Mouse (Mus musculus) lung, adult 2 months (tissue): Measurements from ENCODE around the gene Gm20458. TPM values are rescaled to one million over a fixed set of nuclear protein-coding genes. Genes with fewer than 3 reads are reported as not detected.

ENCODE experiments used
- DNase-seq: peaks from one replicate; pipeline ENCODE4 v3.0.0; 2022
- H3K4me1 ChIP-seq: fragments of 200-500 bp; 2 replicates; pipeline ENCODE4 v1.6.1; 2011; ENCODE audit warnings: low read length; ENCODE audit not compliant: control insufficient read depth, insufficient read depth
- H3K4me3 ChIP-seq: fragments of 200-500 bp; replicated peaks from 2 replicates; pipeline ENCODE3; 2011; ENCODE audit warnings: low read depth, mild to moderate bottlenecking, control low read depth, low read length; ENCODE audit errors: extremely low read depth
- CTCF ChIP-seq: fragments of 200-500 bp; IDR thresholded peaks from 2 replicates; pipeline ENCODE4 v1.5.1; 2011; ENCODE audit warnings: mild to moderate bottlenecking, low read length, control low read depth; ENCODE audit not compliant: insufficient read depth
- POLR2A ChIP-seq: fragments of 200-500 bp; IDR thresholded peaks from 2 replicates; pipeline ENCODE4 v1.6.1; 2011; ENCODE audit warnings: low read depth, mild to moderate bottlenecking, control low read depth, low read length, borderline replicate concordance; ENCODE audit errors: extremely low read depth
- WGBS: fragments of 180-500 bp; shearing (Covaris S2); methylation state at CpG from one replicate; pipeline ENCODE4 v1.1.7; 2018; 5-methylcytosine and 5-hydroxymethylcytosine counted together
- polyA plus RNA-seq: library from polyadenylated mRNA; depleted of rRNA; stranded (reverse); fragments of >200 nt; gene quantifications from 2 replicates; pipeline ENCODE4 v1.2.3, GENCODE M21; 2012

Gm20458 gene
- polyA plus RNA-seq, 1 experiment, result 47.7 TPM

- TF ChIP-seq POLR2A (no peak), CTCF (no peak)
- no peak for DNase-seq
- WGBS, result 38% methylated on average over 7 of the region's 7 CpGs
- H3K4me1 ChIP-seq, result no peaks in the 10 kb centered on the region; the same call in 1 of the 2 replicates
- peak overlapping the region; percentile 68 for H3K4me3 ChIP-seq
Measured at GRCm38 (mm10) chr2:164441731-164442130, 19.0 kb upstream of the Gm20458 start.

- 6% methylated on average over 29 of the region's 29 CpGs for WGBS
Measured at GRCm38 (mm10) chr2:164442315-164443050, 18.3 kb upstream of the Gm20458 start.

GRCm38 (mm10) chr2:164443051-164443437 lies 17.7 kb upstream of the Gm20458 start:
- under 1% methylated on average over 26 of the region's 26 CpGs for WGBS
- Histone ChIP-seq H3K4me3 (peak overlapping the region; percentile 68), H3K4me1 (no peaks in the 10 kb centered on the region; the same call in 1 of the 2 replicates)
- DNase-seq, result peak; percentile 91
- TF ChIP-seq CTCF (no peak), POLR2A (peak; percentile 98)

More at GRCm38 (mm10) chr2:164442315-164443050, 18.3 kb upstream of the Gm20458 start:
- H3K4me1 ChIP-seq, result no peaks in the 10 kb centered on the region; the same call in 1 of the 2 replicates
- no peak for DNase-seq
- TF ChIP-seq POLR2A, result peak; percentile 22; the same call in 1 of the 2 replicates
- no peak for TF ChIP-seq CTCF
- peak overlapping the region; percentile 68 for H3K4me3 ChIP-seq

GRCm38 (mm10) chr2:164443460-164444000 lies 17.2 kb upstream of the Gm20458 start, which contains the start of gene Sdc4:
Gene Sdc4 (minus strand): TSS chr2:164443887.
- no peak for DNase-seq

GRCm38 (mm10) chr2:164444701-164445100 lies 16.1 kb upstream of the Gm20458 start:
- DNase-seq, result no peak
- 72% methylated on average over 2 of the region's 2 CpGs for WGBS
- Histone ChIP-seq H3K4me3 (no peak overlapping the region), H3K4me1 (no peaks in the 10 kb centered on the region; the same call in 1 of the 2 replicates)
- no peak for TF ChIP-seq POLR2A

More at GRCm38 (mm10) chr2:164443460-164444000, 17.2 kb upstream of the Gm20458 start, which contains the start of gene Sdc4:
- WGBS, result 16% methylated on average over 18 of the region's 18 CpGs
- Histone ChIP-seq H3K4me1 (no peaks in the 10 kb centered on the region; the same call in 1 of the 2 replicates), H3K4me3 (peak within 1 kb of the TSS; percentile 68)
- TF ChIP-seq CTCF (no peak), POLR2A (no peak)

- WGBS, result 81% methylated on average over 3 of the region's 3 CpGs
- no peak for TF ChIP-seq CTCF
- TF ChIP-seq POLR2A, result no peak
Measured at GRCm38 (mm10) chr2:164445399-164446085, 15.2 kb upstream of the Gm20458 start.

GRCm38 (mm10) chr2:164446086-164446469 lies 14.7 kb upstream of the Gm20458 start:
- Histone ChIP-seq H3K4me3 (no peak overlapping the region), H3K4me1 (no peaks in the 10 kb centered on the region; the same call in 1 of the 2 replicates)
- WGBS, result 71% methylated on average over 3 of the region's 3 CpGs
- TF ChIP-seq CTCF (no peak), POLR2A (no peak)
- DNase-seq, result no peak

More at GRCm38 (mm10) chr2:164445399-164446085, 15.2 kb upstream of the Gm20458 start:
- no peak for DNase-seq
- no peaks in the 10 kb centered on the region; the same call in 1 of the 2 replicates for H3K4me1 ChIP-seq
- no peak overlapping the region for H3K4me3 ChIP-seq

- WGBS, result 95% methylated on average over 1 of the region's 1 CpGs
- H3K4me3 ChIP-seq, result no peak overlapping the region
- DNase-seq, result no peak
Measured at GRCm38 (mm10) chr2:164448140-164448539, 12.6 kb upstream of the Gm20458 start.

GRCm38 (mm10) chr2:164448921-164449320 lies 11.8 kb upstream of the Gm20458 start:
- TF ChIP-seq POLR2A (no peak), CTCF (no peak)
- no peak for DNase-seq
- H3K4me1 ChIP-seq, result peaks cover 12% of the 10 kb centered on the region
- H3K4me3 ChIP-seq, result no peak overlapping the region
- WGBS, result 60% methylated on average over 5 of the region's 5 CpGs

More at GRCm38 (mm10) chr2:164448140-164448539, 12.6 kb upstream of the Gm20458 start:
- H3K4me1 ChIP-seq, result peaks cover 10% of the 10 kb centered on the region
- TF ChIP-seq POLR2A (no peak), CTCF (no peak)
